Mouse (Mus musculus) ES-CJ7 (cell line): Measurements from ENCODE around the gene Ppp2r2d.

Experiments used
- DNase-seq: peaks from one replicate; pipeline ENCODE4 v3.0.0; 2011; ENCODE audit warnings: low read depth, low spot score

Ppp2r2d gene

GRCm38 (mm10) chr7:138856670-138857069 is 10.8 kb downstream of the Ppp2r2d start:
- peak; percentile 91 for DNase-seq

DNA sequence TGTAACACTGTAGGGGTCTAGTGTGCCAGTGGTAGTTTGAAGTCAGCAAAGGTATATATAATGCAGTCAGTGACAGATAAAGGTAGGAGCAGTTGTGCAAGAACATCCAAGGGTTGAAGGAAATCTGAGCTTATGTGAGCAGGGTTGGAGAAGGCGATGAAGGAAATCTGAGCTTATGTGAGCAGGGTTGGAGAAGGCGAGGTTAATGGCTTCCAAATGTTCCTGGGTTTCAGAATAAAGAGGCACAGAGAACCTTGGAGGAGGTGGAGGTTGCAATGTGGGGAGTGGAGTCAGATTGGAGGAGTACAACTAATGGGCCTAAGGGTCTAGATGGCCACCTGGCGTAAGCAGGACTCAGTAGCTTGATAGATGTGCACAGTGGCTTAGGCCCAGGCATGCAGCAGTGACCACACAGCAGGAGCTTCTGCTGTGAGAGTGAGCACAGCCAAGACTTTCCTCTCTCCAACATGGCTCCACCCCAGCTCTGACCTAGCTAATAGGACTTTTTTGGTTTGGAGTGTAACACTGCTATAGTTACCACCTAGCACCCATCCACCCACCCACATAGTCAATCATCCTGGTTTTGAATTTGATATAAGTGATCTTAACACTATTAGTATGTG is 18.2 kb downstream of the Ppp2r2d start:
- DNase-seq = no peak

GRCm38 (mm10) chr7:138864776-138865175 is 18.9 kb downstream of the Ppp2r2d start:
- no peak for DNase-seq

DNA sequence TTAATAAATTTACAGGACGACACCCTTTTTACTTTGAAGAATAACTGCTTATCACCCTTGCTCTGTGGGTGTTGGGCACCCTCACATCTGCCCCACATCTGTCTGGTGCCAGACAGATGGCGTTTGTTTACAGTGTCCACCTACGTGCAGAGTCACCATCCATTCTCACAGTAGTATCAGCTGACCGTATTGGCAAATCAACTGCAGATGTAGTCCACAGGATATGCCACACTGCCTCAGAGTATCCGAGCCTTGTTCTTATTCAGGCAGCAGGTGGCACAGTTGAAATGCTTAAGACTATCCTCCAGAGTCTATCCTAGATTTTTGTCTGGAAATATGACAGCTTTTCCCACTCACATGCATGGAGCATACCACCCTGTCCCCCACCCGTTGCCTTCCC is 21.4 kb downstream of the Ppp2r2d start:
- DNase-seq = no peak

- DNase-seq = no peak
These were observed 22.4 kb downstream of the Ppp2r2d start for GRCm38 (mm10) chr7:138868316-138868715.

DNA sequence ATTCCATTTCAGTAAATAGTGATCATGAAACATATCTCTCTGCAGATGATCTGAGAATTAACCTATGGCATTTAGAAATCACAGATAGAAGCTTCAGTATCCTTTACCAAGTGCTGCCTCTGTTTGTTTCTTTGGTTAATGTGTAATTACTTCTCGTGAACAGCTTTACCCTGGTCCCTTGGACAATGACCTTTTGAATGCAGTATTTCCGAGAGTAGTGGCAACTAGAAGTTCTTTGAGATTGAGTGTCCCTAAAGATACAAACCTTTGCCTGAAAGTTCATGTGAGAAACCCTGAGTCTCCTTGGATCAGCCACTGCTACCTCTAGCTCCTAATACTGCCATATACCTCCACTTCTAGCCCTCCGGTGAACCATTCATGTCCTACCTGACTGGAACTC is 27.1 kb downstream of the Ppp2r2d start:
- DNase-seq = no peak

DNA sequence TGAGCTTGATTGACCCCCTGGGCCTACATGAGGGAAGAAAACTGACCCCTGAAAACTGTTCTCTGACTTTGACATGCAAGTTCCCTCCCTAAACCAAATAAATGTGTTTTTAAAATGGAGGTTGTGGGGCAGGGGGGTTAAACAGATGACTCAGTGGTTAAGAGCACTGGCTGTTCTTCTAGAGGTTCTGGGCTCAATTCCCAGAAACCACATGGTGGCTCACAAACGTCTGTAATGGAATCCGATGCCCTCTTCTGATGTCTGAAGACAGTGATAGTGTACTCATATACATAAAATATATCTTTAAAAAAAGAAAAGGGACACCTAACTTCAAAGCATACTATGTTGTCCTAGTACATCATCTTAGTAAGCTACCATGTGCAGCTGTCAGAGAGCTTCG is 29.2 kb downstream of the Ppp2r2d start:
- DNase-seq = no peak

DNA sequence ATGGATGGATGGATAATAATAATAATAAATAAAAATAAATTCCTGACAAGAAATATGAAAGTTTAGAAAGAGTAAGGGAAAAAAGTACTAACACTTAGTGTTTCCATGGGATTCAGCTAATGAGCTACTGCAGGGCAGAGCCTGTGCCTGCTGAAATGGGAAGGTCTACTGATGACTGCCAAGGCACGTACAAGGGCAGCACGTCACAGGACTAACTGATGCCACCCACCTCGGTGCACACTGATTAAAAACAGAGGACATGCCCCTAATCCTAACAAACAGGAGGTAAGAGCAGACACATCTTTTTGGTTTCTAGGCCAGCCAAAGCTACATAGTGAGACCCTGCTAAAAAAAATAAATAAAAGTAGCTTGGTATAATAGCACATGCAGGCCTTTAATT is 37.8 kb downstream of the Ppp2r2d start:
- no peak for DNase-seq

DNA sequence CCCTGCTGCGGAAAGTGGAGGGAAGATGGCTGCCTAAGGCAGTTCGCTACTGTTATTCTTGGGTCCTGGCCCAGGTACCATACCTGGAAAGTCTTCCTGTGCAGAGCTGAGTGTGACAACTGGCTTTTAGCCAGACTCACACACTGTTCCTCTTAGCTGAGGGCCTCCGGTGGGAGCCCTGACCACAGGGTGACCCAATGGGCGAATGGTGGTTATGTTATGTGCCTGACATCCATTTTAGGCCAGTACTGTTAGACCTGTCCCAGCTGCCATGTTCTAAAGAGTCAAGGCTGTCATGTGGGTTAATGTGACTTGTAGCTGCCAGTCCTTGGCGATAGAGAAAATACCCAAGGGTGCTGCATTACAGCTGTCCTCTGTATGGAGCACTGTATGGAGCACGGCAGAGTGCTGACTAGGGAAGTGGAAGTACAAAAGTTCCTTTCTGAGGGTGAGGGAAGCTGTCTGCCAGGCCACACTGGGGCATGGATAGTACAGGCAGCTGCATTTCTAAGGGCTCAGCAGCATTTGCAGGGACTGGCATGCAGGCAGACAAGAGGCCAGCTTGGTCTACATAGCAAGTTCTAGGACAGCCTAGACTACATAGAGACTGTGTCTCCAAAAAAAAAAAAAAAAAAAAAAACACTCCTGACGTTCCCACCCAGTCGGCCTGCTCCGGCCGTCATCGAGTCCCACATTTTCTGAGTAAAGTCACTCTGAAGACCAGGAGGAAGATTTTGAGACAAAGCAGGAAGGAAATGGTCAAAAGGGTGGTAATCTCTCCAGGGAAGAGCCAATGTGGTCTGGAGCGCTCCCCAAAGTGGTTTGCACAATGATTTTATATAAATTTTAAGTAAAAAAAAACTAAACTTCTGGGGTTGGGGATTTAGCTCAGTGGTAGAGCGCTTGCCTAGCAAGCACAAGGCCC is 39.7 kb downstream of the Ppp2r2d start:
- DNase-seq = no peak

GRCm38 (mm10) chr7:138898122-138898521 is 52.2 kb downstream of the Ppp2r2d start:
- no peak for DNase-seq

DNA sequence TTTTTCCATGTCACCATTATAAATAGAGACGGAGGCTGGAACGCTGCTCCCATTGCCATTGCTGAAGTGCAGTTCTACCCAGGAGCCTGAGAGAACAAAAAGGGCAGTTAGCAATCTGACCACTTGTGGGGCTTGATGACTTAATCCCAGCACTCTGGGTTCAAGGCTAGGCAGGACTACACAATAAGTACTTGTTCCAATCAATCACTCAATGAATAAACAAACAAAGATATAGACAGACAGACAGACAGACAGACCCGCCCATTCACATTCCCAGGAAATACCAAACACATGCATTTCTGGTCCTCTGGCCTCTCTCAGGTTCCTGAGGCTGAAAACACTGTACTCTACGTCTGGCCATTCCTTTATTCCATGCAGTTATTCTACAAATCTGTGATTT is 52.9 kb downstream of the Ppp2r2d start:
- no peak for DNase-seq

DNA sequence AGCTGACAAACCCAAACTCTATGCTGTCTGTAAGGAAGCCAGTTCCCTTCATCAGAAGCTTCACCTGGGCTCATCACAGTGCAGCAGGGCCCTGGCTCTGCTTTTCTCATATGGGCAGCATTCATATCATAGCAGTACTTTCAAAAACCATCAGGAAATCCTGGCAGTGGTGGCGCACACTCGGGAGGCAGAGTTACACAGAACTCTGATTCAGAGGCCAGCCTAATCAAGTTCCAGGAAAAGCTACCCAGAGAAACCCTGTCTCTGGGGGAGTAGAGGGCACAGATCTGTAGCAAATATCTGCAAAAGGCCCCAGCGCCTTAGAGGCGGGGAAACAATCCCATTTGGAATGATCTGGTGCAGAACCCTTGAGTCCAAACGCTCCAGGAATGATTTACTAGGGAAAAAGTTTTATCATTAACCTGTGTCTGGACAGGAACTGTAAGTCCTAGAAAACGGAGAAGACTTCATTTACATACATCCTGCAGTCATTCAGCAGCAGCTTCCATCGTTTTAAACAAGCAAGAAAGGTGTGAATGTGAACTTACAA is 58.1 kb downstream of the Ppp2r2d start:
- no peak for DNase-seq

DNA sequence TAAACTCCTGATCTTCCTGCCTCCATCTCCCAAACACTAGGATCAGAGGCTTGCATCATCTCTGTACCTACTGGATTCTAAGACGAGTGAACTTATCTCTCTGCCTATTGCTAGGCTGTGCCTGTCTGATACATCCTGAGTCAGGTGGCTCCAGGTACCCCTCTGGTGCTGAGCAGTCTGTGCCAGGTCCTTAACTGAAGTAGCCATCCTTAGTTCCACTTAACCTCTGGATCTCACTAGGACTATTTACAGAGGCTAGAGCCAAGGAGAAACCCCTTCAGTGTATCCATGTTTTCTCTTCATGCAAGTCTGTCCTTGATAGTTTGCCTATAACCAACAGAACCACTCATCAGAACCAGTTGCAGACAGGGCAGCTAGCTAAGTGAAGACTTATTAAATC is 60.6 kb downstream of the Ppp2r2d start:
- no peak for DNase-seq

DNA sequence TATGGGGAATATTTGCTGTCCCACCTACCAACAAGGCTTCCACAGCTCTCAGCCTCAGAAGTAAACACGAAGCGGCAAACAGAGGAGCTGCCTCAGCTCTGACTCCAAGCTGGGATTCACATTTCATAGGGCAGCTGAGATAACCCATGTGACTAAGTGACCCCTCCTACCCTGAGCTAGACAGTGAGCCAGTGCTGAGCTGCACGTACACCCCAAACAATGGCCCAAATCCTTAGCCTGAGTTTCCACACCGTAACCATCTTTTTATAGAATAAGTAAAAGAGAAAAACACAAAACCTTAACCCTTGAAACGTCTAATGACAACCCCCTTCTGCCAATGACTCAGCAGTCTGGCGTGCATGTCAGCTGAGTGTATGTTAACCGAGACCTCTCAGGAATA is 61.2 kb downstream of the Ppp2r2d start:
- DNase-seq = peak; percentile 24

- DNase-seq = no peak
These were observed 62.1 kb downstream of the Ppp2r2d start for GRCm38 (mm10) chr7:138907976-138908375.

GRCm38 (mm10) chr7:138908768-138909276 is 62.9 kb downstream of the Ppp2r2d start:
- DNase-seq = no peak

- DNase-seq = peak; percentile 93
These were observed 63.7 kb downstream of the Ppp2r2d start, which contains the start of gene Bnip3 for GRCm38 (mm10) chr7:138909277-138910192. TSS of gene Bnip3 (minus strand) at chr7:138909519.

DNA sequence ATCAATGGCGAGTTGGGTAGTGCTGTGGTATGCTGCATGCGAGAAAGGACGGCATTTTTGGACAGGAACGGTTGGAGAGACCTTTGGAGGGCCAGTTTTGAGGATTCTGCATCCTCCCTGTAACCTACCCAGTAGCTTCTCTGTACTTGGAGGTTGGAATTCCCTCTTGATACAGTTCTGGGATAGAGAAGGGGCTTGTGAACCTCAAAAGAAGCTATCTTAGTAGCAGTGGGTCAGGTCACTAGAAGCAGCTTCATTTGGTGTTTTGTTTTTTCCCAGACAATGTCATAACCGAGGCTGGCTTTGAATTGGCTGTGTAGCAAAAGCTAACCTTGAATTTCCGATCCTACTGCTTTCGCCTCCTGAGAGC is 64.3 kb downstream of the Ppp2r2d start:
- DNase-seq = no peak

GRCm38 (mm10) chr7:138913616-138914015 is 67.7 kb downstream of the Ppp2r2d start:
- no peak for DNase-seq

DNA sequence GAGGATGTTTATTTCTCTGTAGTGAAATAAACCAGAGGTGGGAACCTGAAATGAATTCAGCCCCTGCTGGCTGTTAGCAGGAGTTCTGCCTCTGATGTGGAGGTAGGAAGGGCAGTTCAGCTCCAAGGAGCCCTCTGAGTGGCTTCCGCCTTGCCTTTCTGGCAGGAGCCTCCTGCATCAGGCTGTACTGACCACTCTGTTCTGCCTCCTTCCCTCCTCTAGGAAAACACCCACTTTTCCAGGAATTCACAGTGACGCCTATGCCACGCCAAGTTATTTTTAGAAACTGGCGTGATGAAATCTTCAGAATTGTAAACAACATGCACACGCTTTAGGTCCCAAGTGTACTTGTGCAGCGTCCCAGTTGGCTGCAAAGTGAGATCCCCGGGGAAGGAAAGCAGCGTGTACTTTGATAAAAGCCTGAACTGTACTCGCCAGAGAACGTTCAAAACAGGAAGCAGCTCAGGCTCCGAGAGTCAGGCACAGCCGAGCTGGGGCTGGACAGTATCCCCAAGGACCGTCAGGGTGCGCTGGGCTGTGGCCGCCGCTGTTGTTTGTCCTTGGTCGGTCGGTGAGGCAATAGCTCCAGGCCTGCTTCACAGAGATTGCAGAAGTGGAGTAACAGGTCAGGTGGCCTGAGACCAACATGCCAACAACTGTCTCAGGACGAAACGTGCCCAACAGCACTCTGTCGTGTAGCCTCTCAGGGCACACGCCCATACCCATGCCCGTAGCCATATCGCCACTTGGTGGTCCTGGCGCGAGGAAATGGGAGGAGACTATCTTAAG is 73.5 kb downstream of the Ppp2r2d start:
- DNase-seq = peak; percentile 37

DNA sequence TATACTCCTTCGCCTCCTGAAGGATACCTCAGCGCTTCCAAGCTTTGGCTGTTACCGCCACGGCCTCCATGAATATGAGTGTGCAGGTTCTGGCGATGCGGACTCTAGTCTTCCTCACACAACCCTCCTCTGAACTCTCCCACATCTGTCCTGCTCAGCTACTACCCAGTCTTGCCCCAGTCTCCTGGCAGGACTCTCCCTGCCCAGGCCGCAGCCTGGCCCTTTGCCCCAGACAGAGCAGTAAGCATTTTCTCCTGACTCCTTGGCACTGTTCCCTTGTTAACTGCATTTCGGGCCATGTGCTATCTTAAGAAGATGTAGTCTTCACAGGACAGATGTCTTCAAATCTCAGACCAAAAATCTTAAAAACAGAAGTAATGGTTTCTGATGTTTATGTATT is 75.7 kb downstream of the Ppp2r2d start:
- no peak for DNase-seq
